Mouse (Mus musculus) erythroblast, embryonic 14.5 days (primary cell): ENCODE measurements at regions not wholly inside any gene's neighbourhood (a gene's known extent, or its start where the extent isn't known, plus 50 kb on each side); places are given as distances from the start of the nearest gene placed in this dataset.

Experiments
- GATA1 ChIP-seq: IDR thresholded peaks from 2 replicates; pipeline ENCODE4 v1.6.1; 2012; ENCODE audit warnings: low read length, inconsistent platforms, mixed read lengths
- TAL1 ChIP-seq: IDR thresholded peaks from 3 replicates; pipeline ENCODE4 v1.6.1; 2012; ENCODE audit warnings: low read length, inconsistent platforms, mixed read lengths

- TF ChIP-seq GATA1 (no peak), TAL1 (no peak)
These were observed 530.4 kb downstream of the Tns1 start for GRCm38 (mm10) chr1:73593653-73594385.
